Mouse (Mus musculus) liver, embryonic 13.5 days (tissue): ENCODE data around the gene Eml1. TPM values are rescaled to one million over a fixed set of nuclear protein-coding genes. Genes with fewer than 3 reads are reported as not detected.

Experiments used
- ATAC-seq: fragments of 200-750 bp; cut with Nextera tagmentation; 2 replicates; pipeline ENCODE4 v1.8.0; 2017; ENCODE audit warnings: low read depth, mild to moderate bottlenecking, moderate number of reproducible peaks, moderate library complexity
- DNase-seq: peaks from one replicate; pipeline ENCODE4 v3.0.0; 2022
- H3K27ac ChIP-seq: fragments of 300-500 bp; sonication (generic); 2 replicates; pipeline ENCODE4 v1.5.1; 2015; ENCODE audit warnings: moderate library complexity, mild to moderate bottlenecking, inconsistent platforms
- H3K27me3 ChIP-seq: fragments of 300-500 bp; sonication (generic); 2 replicates; pipeline ENCODE4 v1.6.1; 2015; ENCODE audit warnings: mild to moderate bottlenecking, inconsistent platforms
- H3K36me3 ChIP-seq: fragments of 300-500 bp; sonication (generic); 2 replicates; pipeline ENCODE4 v1.6.1; 2015; ENCODE audit warnings: mild to moderate bottlenecking, inconsistent platforms
- H3K4me1 ChIP-seq: fragments of 300-500 bp; sonication (generic); replicated peaks from 2 replicates; pipeline ENCODE4 v1.6.1; 2015; ENCODE audit warnings: inconsistent platforms
- H3K4me2 ChIP-seq: fragments of 300-500 bp; sonication (generic); 2 replicates; pipeline ENCODE4 v1.6.1; 2015; ENCODE audit warnings: inconsistent platforms, mild to moderate bottlenecking, moderate library complexity
- H3K4me3 ChIP-seq: fragments of 300-500 bp; sonication (generic); replicated peaks from 2 replicates; pipeline ENCODE4 v1.5.1; 2015; ENCODE audit warnings: mild to moderate bottlenecking, inconsistent platforms
- H3K9ac ChIP-seq: fragments of 300-500 bp; sonication (generic); 2 replicates; pipeline ENCODE4 v1.6.1; 2015; ENCODE audit warnings: mild to moderate bottlenecking, inconsistent platforms
- H3K9me3 ChIP-seq: fragments of 300-500 bp; sonication (generic); replicated peaks from 2 replicates; pipeline ENCODE4 v1.6.1; 2016; ENCODE audit warnings: inconsistent platforms
- whole genome bisulfite sequencing: fragments of 180-500 bp; shearing (Covaris S2); methylation state at CpG from one replicate; pipeline ENCODE4 v1.1.7; 2015; ENCODE audit not compliant: insufficient replicate concordance; 5-methylcytosine and 5-hydroxymethylcytosine counted together
- polyA plus RNA-seq: library from polyadenylated mRNA; unstranded; fragments of >200 nt; fragmentation: Nextera tagmentation; extraction: Ambion mirVana; gene quantifications from 2 replicates; pipeline ENCODE4 v1.2.1, GENCODE M21; 2015

The Eml1 gene
- polyA plus RNA-seq, 1 experiment from 2014 or later, result 5.5 TPM

GRCm38 (mm10) chr12:108558194-108558593, 187.4 kb downstream of the Eml1 start:
- H3K4me1 ChIP-seq, result peaks cover 12% of the 10 kb centered on the region
- DNase-seq, result no peak
- H3K27me3 ChIP-seq, result peaks cover 41% of the 10 kb centered on the region
- H3K4me3 ChIP-seq, result no peak overlapping the region
- no peak overlapping the region for H3K4me2 ChIP-seq
- ATAC-seq, result no peak
- no peaks in the 10 kb centered on the region for H3K9me3 ChIP-seq
- no peak overlapping the region for H3K9ac ChIP-seq
- H3K27ac ChIP-seq, result no peak overlapping the region
- H3K36me3 ChIP-seq, result no peaks in the 10 kb centered on the region

GRCm38 (mm10) chr12:108563238-108563637, 192.5 kb downstream of the Eml1 start:
- H3K9ac ChIP-seq, result no peak overlapping the region
- no peaks in the 10 kb centered on the region for H3K4me1 ChIP-seq
- H3K4me3 ChIP-seq, result no peak overlapping the region
- H3K4me2 ChIP-seq, result no peak overlapping the region
- DNase-seq, result no peak
- ATAC-seq, result no peak
- no peak overlapping the region for H3K27ac ChIP-seq
- no peaks in the 10 kb centered on the region for H3K36me3 ChIP-seq
- WGBS, result 70% methylated on average over 3 of the region's 3 CpGs
- H3K9me3 ChIP-seq, result no peaks in the 10 kb centered on the region
- no peaks in the 10 kb centered on the region for H3K27me3 ChIP-seq

GRCm38 (mm10) chr12:108564910-108565506, 194.3 kb downstream of the Eml1 start:
- Histone ChIP-seq H3K9me3 (no peaks in the 10 kb centered on the region), H3K4me3 (no peak overlapping the region), H3K4me1 (no peaks in the 10 kb centered on the region), H3K27ac (no peak overlapping the region), H3K36me3 (no peaks in the 10 kb centered on the region), H3K27me3 (no peaks in the 10 kb centered on the region), H3K9ac (no peak overlapping the region), H3K4me2 (no peak overlapping the region)
- DNase-seq, result no peak
- 80% methylated on average over 12 of the region's 12 CpGs for WGBS
- no peak for ATAC-seq

- DNase-seq (no peak), ATAC-seq (no peak)
- no peak overlapping the region for H3K4me2 ChIP-seq
- H3K9ac ChIP-seq, result no peak overlapping the region
- 58% methylated on average over 7 of the region's 7 CpGs for WGBS
- no peaks in the 10 kb centered on the region for H3K4me1 ChIP-seq
- H3K27me3 ChIP-seq, result no peaks in the 10 kb centered on the region
- H3K27ac ChIP-seq, result no peak overlapping the region
- H3K4me3 ChIP-seq, result no peak overlapping the region
- no peaks in the 10 kb centered on the region for H3K9me3 ChIP-seq
- no peaks in the 10 kb centered on the region for H3K36me3 ChIP-seq
Measured at GRCm38 (mm10) chr12:108579156-108579871, 208.6 kb downstream of the Eml1 start.

GRCm38 (mm10) chr12:108583775-108584174, 213.0 kb downstream of the Eml1 start:
- DNase-seq (no peak), ATAC-seq (no peak)
- H3K27ac ChIP-seq, result no peak overlapping the region
- H3K4me2 ChIP-seq, result no peak overlapping the region
- H3K4me1 ChIP-seq, result no peaks in the 10 kb centered on the region
- WGBS, result 67% methylated on average over 1 of the region's 1 CpGs
- no peaks in the 10 kb centered on the region for H3K27me3 ChIP-seq
- no peak overlapping the region for H3K4me3 ChIP-seq
- no peak overlapping the region for H3K9ac ChIP-seq
- no peaks in the 10 kb centered on the region for H3K9me3 ChIP-seq
- H3K36me3 ChIP-seq, result no peaks in the 10 kb centered on the region

Other genes with a start within 250 kb of the Eml1 start
- gene Setd3, start 191.6 kb upstream of the Eml1 start, polyA plus RNA-seq, result 56.6 and 71.5 TPM in 2 replicates
- 1.8 and 2.3 TPM in 2 replicates for gene Ccnk, start 191.4 kb upstream of the Eml1 start, polyA plus RNA-seq
- 2.3 and 2.6 TPM in 2 replicates for gene Ccdc85c, start 95.5 kb upstream of the Eml1 start, polyA plus RNA-seq
- gene Hhipl1, start 64.7 kb upstream of the Eml1 start, polyA plus RNA-seq, result not detected in 2 replicates
- 0.30 and 0.41 TPM in 2 replicates for gene Cyp46a1, start 36.6 kb upstream of the Eml1 start, polyA plus RNA-seq
- gene Evl, start 183.8 kb downstream of the Eml1 start, polyA plus RNA-seq, result 8.7 and 10.4 TPM in 2 replicates